Mouse (Mus musculus): ENCODE data around the gene Amigo2.

DNA sequence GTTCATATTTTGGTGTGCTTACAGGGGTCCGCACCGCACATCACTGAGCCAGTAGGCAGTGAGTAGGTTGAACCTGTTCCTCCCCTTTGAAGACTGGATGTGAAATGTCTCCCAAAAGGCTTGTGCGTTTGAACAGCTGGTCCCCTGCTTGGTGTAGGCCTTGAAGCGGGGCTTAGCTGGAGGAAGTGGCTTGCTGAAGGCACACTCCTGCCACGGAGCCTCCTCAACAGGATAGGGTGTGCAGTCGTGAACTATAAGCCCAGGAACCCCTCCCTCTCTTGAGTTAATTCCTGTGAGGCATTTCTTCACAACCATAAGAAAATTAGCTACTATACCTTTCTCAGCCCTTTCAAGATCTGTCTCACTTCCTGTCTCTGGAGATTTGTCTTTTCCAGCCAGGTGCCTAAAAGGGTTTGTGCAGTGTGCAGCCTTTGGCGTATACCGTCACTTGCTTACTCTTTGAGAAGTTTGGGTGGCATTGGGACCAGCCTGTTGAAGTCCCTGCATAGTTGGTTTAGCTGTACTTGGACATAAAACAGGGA, 5.5 kb upstream of the Amigo2 start:
- no peak for TF ChIP-seq CEBPB (IDR thresholded peaks at IDR 0.05; ENCODE audit: low read depth)
- TF ChIP-seq CTCF (IDR thresholded peaks at IDR 0.05; ENCODE audit: control insufficient read depth, insufficient read depth, insufficient read length), result no peak

Measured in C2C12 (cell line).